Mouse (Mus musculus) kidney, adult 2 months (tissue): ENCODE measurements around the gene 1700028P14Rik.

ENCODE experiments used
- CTCF ChIP-seq: fragments of 200-500 bp; conservative IDR thresholded peaks from 2 replicates; pipeline ENCODE4 v1.5.1; 2011; ENCODE audit warnings: low read depth, mild to moderate bottlenecking, control low read depth, low read length, moderate library complexity, mixed read lengths; ENCODE audit not compliant: insufficient read depth, insufficient read length
- POLR2A ChIP-seq: fragments of 200-500 bp; IDR thresholded peaks from one replicate; pipeline ENCODE4 v1.6.1; 2011; ENCODE audit warnings: low read depth, low read length, control low read depth

GRCm38 (mm10) chr19:23562588-23562987 is 90.0 kb downstream of the 1700028P14Rik start:
- TF ChIP-seq CTCF, result no peak
- TF ChIP-seq POLR2A, result no peak
